Mouse (Mus musculus) stomach, embryonic 15.5 days (tissue): ENCODE results near the gene Spata13. TPM values are rescaled to one million over a fixed set of nuclear protein-coding genes. Genes with fewer than 3 reads are reported as not detected.

Experiments used
- ATAC-seq: fragments of 200-750 bp; cut with Nextera tagmentation; 2 replicates; pipeline ENCODE4 v1.8.0; 2017; ENCODE audit warnings: low read depth, moderate number of reproducible peaks, moderate TSS enrichment; ENCODE audit not compliant: insufficient read depth, low FRiP score
- H3K27ac ChIP-seq: fragments of 300-500 bp; sonication (generic); 2 replicates; pipeline ENCODE4 v1.5.1; 2015; ENCODE audit warnings: mild to moderate bottlenecking, inconsistent platforms
- H3K27me3 ChIP-seq: fragments of 300-500 bp; sonication (generic); replicated peaks from 2 replicates; pipeline ENCODE4 v1.6.1; 2015; ENCODE audit warnings: inconsistent platforms
- H3K36me3 ChIP-seq: fragments of 300-500 bp; sonication (generic); 2 replicates; pipeline ENCODE4 v1.6.1; 2015; ENCODE audit warnings: inconsistent platforms
- H3K4me1 ChIP-seq: fragments of 300-500 bp; sonication (generic); 2 replicates; pipeline ENCODE4 v1.6.1; 2015; ENCODE audit warnings: inconsistent platforms
- H3K4me2 ChIP-seq: fragments of 300-500 bp; sonication (generic); 2 replicates; pipeline ENCODE4 v1.6.1; 2015; ENCODE audit warnings: mild to moderate bottlenecking, inconsistent platforms
- H3K4me3 ChIP-seq: fragments of 300-500 bp; sonication (generic); replicated peaks from 2 replicates; pipeline ENCODE4 v1.5.1; 2015; ENCODE audit warnings: inconsistent platforms
- H3K9ac ChIP-seq: fragments of 300-500 bp; sonication (generic); 2 replicates; pipeline ENCODE4 v1.6.1; 2015; ENCODE audit warnings: inconsistent platforms
- H3K9me3 ChIP-seq: fragments of 300-500 bp; sonication (generic); 2 replicates; pipeline ENCODE4 v1.6.1; 2016; ENCODE audit warnings: inconsistent platforms
- WGBS: fragments of 180-500 bp; shearing (Covaris S2); methylation state at CpG from one replicate; pipeline ENCODE4 v1.1.7; 2015; 5-methylcytosine and 5-hydroxymethylcytosine counted together
- polyA plus RNA-seq: library from polyadenylated mRNA; unstranded; fragments of >200 nt; fragmentation: Nextera tagmentation; extraction: Ambion mirVana; gene quantifications from 2 replicates; pipeline ENCODE4 v1.2.1, GENCODE M21; 2015

The Spata13 gene
- polyA plus RNA-seq, 1 experiment from 2014 or later = 21.5 TPM

DNA sequence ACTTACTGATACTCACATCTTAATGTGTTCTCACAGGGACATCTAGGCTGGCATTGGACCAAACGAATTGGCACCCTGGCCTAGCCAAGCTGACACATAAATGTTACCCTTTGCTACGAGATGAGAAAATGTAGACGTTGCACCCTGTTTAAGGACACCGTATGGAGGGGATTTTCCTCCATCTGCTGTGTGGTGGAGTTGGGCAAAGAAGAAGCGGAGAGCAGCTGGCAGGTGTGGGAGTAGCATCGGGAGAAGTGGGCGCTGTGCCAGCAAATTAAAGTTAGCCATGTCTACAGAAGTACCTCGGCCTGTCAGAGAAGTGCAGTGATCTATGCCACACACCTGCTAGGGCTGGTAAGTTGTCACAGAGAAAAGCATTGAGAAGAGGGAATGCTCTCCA, 25.7 kb downstream of the Spata13 start:
- Histone ChIP-seq H3K27me3 (no peaks in the 10 kb centered on the region), H3K4me2 (no peak overlapping the region), H3K9ac (no peak overlapping the region), H3K4me3 (no peak overlapping the region), H3K9me3 (no peaks in the 10 kb centered on the region), H3K27ac (no peak overlapping the region), H3K4me1 (peaks cover 13% of the 10 kb centered on the region; the same call in 1 of the 2 replicates), H3K36me3 (no peaks in the 10 kb centered on the region)
- 78% methylated on average over 8 of the region's 8 CpGs for WGBS
- ATAC-seq = no peak

DNA sequence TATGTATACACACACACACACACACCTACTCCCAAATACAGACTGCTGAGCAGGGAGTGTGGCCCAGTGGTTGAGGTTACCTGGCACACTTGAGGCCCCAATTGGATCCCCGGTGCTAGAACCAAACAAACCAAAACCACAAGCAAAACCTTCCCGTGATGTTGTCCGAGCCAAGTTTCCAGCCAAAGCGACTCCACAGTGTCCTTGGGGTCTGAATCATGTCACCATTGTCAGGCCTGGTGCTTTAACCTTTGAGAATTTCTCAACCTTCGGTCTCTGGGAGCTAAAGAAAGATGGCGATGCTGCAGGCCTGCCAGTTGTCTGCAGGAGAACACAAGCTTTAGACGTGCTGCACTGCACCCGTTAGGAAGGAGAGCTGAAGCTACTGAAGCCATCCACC, 26.8 kb downstream of the Spata13 start:
- no peak overlapping the region for H3K4me3 ChIP-seq
- WGBS = 94% methylated on average over 8 of the region's 8 CpGs
- H3K9ac ChIP-seq = no peak overlapping the region
- H3K4me1 ChIP-seq = peaks cover 10% of the 10 kb centered on the region; the same call in 1 of the 2 replicates
- no peak overlapping the region for H3K27ac ChIP-seq
- no peak overlapping the region for H3K4me2 ChIP-seq
- H3K36me3 ChIP-seq = no peaks in the 10 kb centered on the region
- no peaks in the 10 kb centered on the region for H3K9me3 ChIP-seq
- ATAC-seq = no peak
- no peaks in the 10 kb centered on the region for H3K27me3 ChIP-seq

DNA sequence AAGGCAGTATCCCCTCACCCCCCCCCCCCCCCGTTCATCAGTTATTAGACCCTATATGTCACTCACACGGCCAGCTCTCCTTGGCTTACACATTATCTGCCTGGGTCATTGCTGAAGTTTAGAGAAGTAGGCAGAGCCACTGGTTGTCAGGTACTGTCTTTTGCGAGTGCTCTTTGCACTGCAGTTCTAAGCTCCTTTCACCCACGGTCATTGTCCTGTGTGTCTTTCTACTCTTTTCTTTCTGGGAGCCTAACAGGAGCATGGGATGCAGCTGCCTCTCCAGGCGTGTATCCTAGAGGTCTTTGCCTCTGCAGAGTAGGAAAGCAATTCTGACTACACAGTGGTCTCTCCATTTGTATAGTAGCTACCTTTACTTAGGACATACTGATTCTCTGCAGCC, 27.5 kb downstream of the Spata13 start:
- H3K4me2 ChIP-seq = no peak overlapping the region
- no peak overlapping the region for H3K27ac ChIP-seq
- no peaks in the 10 kb centered on the region for H3K9me3 ChIP-seq
- no peak for ATAC-seq
- 86% methylated on average over 5 of the region's 5 CpGs for WGBS
- H3K9ac ChIP-seq = no peak overlapping the region
- H3K4me3 ChIP-seq = no peak overlapping the region
- H3K36me3 ChIP-seq = no peaks in the 10 kb centered on the region
- peaks cover 4% of the 10 kb centered on the region; the same call in 1 of the 2 replicates for H3K4me1 ChIP-seq
- no peaks in the 10 kb centered on the region for H3K27me3 ChIP-seq

DNA sequence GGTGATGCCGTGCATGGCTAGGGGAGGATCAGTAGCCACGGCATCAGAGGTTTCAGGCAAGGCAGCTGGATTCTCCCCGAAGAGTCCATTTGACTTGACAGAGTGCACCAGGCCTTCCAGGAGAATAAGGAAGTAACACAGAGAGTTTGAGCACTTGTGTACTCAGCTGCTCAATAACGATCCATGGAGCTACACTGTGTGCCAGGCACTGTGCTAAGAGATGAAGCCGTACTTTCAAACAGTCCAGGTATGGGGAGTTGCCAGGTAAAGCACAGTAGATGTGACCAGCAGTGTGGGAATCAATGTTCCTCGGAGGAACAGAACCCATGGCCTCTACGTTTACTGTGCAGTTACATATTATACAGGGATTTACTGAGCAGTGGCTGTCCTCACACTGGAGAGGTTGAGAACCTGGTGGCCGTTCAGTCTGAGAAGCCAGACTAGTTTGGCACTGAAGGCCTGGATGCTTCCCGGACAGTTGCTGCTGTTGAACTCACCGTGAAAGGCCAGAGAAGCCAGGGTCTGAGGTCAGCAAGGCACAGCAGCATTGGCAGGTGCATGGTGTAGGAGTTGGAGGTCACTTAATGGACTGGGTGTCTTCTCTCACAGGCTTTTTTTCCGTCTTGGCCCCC, 29.6 kb downstream of the Spata13 start:
- Histone ChIP-seq H3K9me3 (no peaks in the 10 kb centered on the region), H3K4me3 (no peak overlapping the region), H3K9ac (no peak overlapping the region), H3K4me2 (no peak overlapping the region), H3K27me3 (no peaks in the 10 kb centered on the region), H3K4me1 (no peaks in the 10 kb centered on the region), H3K27ac (peak overlapping the region; percentile 40; the same call in 1 of the 2 replicates), H3K36me3 (no peaks in the 10 kb centered on the region)
- ATAC-seq = peak; percentile 51; the same call in 1 of the 2 replicates
- 75% methylated on average over 11 of the region's 11 CpGs for WGBS

DNA sequence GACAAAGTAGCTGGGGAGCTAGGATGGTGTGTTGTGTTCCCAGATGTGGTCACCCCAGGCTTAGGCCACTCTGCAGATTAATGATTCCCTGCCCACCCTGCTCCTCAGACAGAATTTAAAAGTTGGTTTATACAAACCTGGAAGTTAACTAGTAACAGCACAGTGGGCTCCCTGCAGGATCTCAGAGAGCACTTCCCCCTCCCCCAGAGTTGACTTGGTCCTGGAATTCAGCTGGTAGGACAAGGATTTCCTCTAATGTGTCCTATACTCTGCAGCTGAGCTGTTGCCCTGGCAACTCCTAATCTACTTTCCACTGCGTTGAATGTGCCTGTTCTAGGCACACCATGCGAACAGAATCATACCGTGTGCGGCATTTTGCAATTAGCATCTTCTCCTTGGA, 30.8 kb downstream of the Spata13 start:
- H3K36me3 ChIP-seq = no peaks in the 10 kb centered on the region
- no peak overlapping the region for H3K27ac ChIP-seq
- H3K4me1 ChIP-seq = no peaks in the 10 kb centered on the region
- no peak overlapping the region for H3K4me3 ChIP-seq
- WGBS = 48% methylated on average over 4 of the region's 4 CpGs
- H3K9me3 ChIP-seq = no peaks in the 10 kb centered on the region
- H3K9ac ChIP-seq = no peak overlapping the region
- H3K4me2 ChIP-seq = no peak overlapping the region
- H3K27me3 ChIP-seq = no peaks in the 10 kb centered on the region
- no peak for ATAC-seq

DNA sequence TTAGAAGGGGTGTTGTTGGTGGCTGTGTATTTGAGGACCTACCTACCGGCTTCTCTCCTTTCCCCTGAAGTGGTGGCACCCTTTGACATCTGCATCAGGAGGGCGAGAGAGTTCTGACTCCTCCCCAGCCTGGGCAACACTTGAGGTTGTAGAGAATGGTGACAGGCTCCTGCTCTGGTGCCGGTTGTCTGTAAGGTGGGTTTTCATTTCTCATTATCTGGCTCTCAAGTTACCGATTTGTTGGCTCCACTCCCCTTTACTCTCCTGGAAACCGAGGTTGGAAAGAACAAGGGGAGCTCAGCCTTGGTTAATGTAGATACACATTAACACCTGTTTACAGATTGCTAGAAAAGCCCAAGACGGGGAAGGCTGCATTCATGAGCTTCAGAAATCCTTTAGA, 31.5 kb downstream of the Spata13 start:
- H3K9ac ChIP-seq = no peak overlapping the region
- H3K27me3 ChIP-seq = no peaks in the 10 kb centered on the region
- no peak overlapping the region for H3K27ac ChIP-seq
- H3K4me1 ChIP-seq = no peaks in the 10 kb centered on the region
- ATAC-seq = no peak
- H3K4me3 ChIP-seq = no peak overlapping the region
- no peaks in the 10 kb centered on the region for H3K36me3 ChIP-seq
- no peak overlapping the region for H3K4me2 ChIP-seq
- no peaks in the 10 kb centered on the region for H3K9me3 ChIP-seq
- 57% methylated on average over 6 of the region's 6 CpGs for WGBS

DNA sequence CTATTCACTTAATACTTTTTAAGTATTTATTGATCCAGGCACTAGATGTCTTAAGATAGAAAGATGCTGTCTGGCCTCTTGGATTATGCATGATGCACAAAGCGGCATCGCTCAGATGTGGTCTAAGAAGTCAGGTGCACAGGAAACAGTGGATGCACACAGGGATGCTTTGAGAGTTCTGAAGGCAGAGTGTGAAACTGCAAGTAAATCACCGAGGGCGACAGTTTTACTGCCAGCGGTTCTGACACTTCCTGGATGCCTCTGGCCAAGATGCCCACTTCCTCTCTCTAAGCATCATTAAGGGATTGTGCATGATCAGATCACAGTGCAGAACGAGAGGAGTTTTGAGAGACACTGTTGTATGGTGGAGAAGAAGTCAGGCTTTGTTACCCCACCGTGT, 32.5 kb downstream of the Spata13 start:
- no peak overlapping the region for H3K4me3 ChIP-seq
- H3K27ac ChIP-seq = no peak overlapping the region
- no peaks in the 10 kb centered on the region for H3K36me3 ChIP-seq
- H3K27me3 ChIP-seq = no peaks in the 10 kb centered on the region
- no peak overlapping the region for H3K4me2 ChIP-seq
- 69% methylated on average over 7 of the region's 7 CpGs for WGBS
- no peaks in the 10 kb centered on the region for H3K9me3 ChIP-seq
- no peak for ATAC-seq
- H3K4me1 ChIP-seq = no peaks in the 10 kb centered on the region
- no peak overlapping the region for H3K9ac ChIP-seq

DNA sequence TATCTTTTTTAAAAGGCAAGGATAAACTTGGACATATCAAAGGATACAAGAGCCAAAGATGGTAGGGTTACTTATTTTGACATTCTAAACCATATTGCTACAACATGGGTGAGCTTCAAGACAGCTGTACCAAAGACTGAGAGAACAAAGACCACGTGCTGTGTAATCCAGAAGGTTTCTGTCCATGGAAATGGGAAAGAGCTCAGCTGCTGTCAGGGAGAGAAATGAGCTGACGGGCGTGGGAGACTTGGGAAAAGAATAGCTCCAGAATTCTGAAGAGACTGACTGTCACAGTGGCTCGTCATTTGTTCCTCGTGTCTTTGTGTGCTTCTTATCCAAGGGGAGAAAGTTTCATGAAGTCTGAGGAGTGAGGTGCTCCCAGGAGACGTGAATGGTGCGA, 36.4 kb downstream of the Spata13 start:
- Histone ChIP-seq H3K27me3 (no peaks in the 10 kb centered on the region), H3K9ac (no peak overlapping the region), H3K9me3 (no peaks in the 10 kb centered on the region), H3K4me2 (no peak overlapping the region), H3K36me3 (no peaks in the 10 kb centered on the region), H3K27ac (no peak overlapping the region), H3K4me1 (no peaks in the 10 kb centered on the region), H3K4me3 (no peak overlapping the region)
- no peak for ATAC-seq
- 60% methylated on average over 7 of the region's 7 CpGs for WGBS

DNA sequence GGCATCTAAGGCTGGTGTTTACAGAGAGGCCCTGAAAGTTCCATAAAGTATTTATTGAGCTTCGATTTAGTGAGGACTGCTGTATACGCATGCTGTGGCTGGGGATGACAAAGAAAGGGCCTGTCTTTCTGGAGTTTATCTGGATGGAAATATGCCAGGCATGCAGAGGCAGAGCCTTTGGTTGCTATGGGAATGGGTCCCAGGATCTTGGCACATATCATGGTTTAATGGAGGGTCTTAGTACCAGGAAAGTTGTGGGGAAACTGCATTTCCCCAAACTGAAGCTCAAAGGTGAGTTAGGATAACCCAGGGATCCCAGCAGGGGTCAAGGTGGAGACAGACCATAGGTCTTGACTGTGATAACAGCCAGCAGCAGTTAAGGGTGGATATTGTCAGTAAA, 37.7 kb downstream of the Spata13 start:
- Histone ChIP-seq H3K9ac (no peak overlapping the region), H3K27me3 (no peaks in the 10 kb centered on the region), H3K4me1 (no peaks in the 10 kb centered on the region), H3K4me3 (no peak overlapping the region), H3K27ac (no peak overlapping the region), H3K9me3 (no peaks in the 10 kb centered on the region), H3K36me3 (no peaks in the 10 kb centered on the region), H3K4me2 (no peak overlapping the region)
- no peak for ATAC-seq
- 49% methylated on average over 2 of the region's 2 CpGs for WGBS

DNA sequence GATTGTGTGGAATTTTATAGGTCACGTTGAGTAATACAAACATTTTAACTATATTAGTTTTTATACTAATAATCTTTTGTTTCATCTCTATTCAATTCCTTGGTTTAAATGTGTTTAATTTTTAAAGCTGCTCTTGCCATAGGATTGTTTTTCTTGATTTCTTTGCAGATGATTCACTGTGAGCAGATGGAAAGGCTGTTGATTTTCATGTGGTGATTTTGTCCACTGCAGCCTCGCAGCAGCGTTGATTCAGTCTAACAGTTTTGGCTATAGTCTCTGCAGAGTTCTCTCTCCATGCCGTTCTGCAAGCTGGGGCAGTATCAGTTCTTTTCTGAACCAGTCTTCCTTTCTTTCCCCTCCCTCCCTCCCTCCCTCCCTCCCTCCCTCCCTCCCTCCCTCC, 41.9 kb downstream of the Spata13 start:
- ATAC-seq = no peak
- Histone ChIP-seq H3K4me2 (no peak overlapping the region), H3K36me3 (no peaks in the 10 kb centered on the region), H3K27ac (no peak overlapping the region), H3K4me1 (no peaks in the 10 kb centered on the region), H3K27me3 (no peaks in the 10 kb centered on the region), H3K9ac (no peak overlapping the region), H3K4me3 (no peak overlapping the region), H3K9me3 (no peaks in the 10 kb centered on the region)
- 74% methylated on average over 4 of the region's 4 CpGs for WGBS

DNA sequence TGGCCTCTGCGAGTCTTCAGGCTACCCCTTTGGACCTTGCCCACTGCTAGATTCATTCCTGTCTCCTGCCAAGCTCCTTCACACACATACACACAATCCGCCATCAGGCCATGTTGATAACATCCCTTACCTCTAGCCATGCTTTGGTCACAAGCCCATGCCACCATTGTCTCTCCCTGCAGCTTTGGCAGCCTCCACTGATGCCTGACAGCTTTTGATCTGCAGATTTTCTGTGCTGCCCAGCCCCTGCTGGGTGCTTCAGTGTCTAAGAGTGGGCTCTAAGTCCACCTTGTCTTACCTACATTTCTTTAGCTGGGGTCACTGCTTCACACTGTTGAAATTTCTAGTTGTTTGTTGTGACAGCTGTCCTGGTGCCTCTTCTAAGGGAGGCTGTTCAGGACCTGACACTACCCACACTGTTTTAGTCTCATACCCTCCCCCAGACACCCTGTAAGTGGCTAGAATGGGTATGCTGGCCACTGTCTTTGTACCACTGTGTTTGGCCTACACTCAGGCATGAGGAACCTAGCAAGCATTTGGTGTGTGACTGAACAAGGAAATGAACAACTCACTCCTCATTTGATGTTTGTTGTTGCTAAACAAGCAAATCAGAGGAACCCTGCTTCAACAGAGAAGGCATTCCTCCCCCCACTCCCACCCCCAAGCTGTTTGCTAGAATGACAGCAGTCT, 43.0 kb downstream of the Spata13 start:
- ATAC-seq = no peak
- Histone ChIP-seq H3K27ac (no peak overlapping the region), H3K4me1 (no peaks in the 10 kb centered on the region)

DNA sequence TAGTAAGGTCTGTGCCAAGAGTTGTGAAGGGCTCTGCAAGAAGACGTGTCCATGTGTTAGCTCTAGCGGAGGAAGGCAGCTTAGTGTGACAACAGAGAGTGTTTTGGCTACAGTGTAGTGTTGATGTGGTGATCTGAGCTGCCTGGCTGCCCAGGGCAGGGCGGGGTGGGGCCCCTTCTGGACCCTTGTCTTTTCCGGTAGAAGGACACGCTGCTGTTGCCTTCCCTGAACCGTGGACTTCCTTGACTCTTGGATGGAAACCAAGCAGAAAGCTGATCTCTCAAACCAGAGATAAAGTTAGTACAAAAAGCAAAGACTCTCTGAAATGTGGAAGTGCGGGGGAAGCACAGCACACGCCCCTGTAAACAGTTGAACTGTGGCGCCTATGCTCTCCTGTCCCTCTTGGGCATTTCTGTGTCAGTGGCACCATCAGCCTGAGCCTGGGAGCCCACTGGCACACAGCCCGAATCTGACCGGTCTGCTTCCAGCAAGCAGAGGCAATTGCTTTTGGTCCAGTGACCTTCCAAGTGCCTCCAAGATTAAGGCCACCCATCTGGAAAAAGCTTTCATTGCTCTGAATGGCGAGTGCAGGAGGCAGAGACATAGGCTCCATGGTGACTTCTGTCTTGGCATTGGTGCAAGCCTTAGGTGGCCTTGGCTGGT, 48.7 kb downstream of the Spata13 start:
- no peaks in the 10 kb centered on the region for H3K4me1 ChIP-seq

More for the DNA sequence above, 43.0 kb downstream of the Spata13 start:
- H3K9ac ChIP-seq = no peak overlapping the region
- H3K9me3 ChIP-seq = no peaks in the 10 kb centered on the region
- WGBS = 80% methylated on average over 2 of the region's 2 CpGs
- no peak overlapping the region for H3K4me2 ChIP-seq
- H3K27me3 ChIP-seq = no peaks in the 10 kb centered on the region
- H3K36me3 ChIP-seq = no peaks in the 10 kb centered on the region
- no peak overlapping the region for H3K4me3 ChIP-seq

More for the DNA sequence above, 48.7 kb downstream of the Spata13 start:
- Histone ChIP-seq H3K27me3 (no peaks in the 10 kb centered on the region), H3K9ac (no peak overlapping the region), H3K36me3 (no peaks in the 10 kb centered on the region), H3K4me3 (no peak overlapping the region), H3K4me2 (no peak overlapping the region), H3K9me3 (no peaks in the 10 kb centered on the region), H3K27ac (no peak overlapping the region)
- ATAC-seq = no peak
- 63% methylated on average over 12 of the region's 12 CpGs for WGBS
